Mouse (Mus musculus) lung, adult 2 months (tissue): ENCODE results near the gene Tbx6.

ENCODE experiments used
- CTCF ChIP-seq: fragments of 200-500 bp; IDR thresholded peaks from 2 replicates; pipeline ENCODE4 v1.5.1; 2011; ENCODE audit warnings: mild to moderate bottlenecking, low read length, control low read depth; ENCODE audit not compliant: insufficient read depth
- POLR2A ChIP-seq: fragments of 200-500 bp; IDR thresholded peaks from 2 replicates; pipeline ENCODE4 v1.6.1; 2011; ENCODE audit warnings: low read depth, mild to moderate bottlenecking, control low read depth, low read length, borderline replicate concordance; ENCODE audit errors: extremely low read depth

- no peak for TF ChIP-seq CTCF
- TF ChIP-seq POLR2A: no peak
These were observed 41.7 kb upstream of the Tbx6 start for GRCm38 (mm10) chr7:126739551-126739950.
